Mouse (Mus musculus): Measurements from ENCODE around the gene Eif2ak4. TPM values are rescaled to one million over a fixed set of nuclear protein-coding genes. Genes with fewer than 3 reads are reported as not detected.

Eif2ak4 gene
- total RNA-seq, 2 experiments from 2014 or later, result 9.2 to 9.3 TPM

- DNase-seq, result no peak
- intact Hi-C loops (cut with DNase I), result no loop called here
Measured at GRCm38 (mm10) chr2:118457463-118458261, 69.2 kb downstream of the Eif2ak4 start.

DNA sequence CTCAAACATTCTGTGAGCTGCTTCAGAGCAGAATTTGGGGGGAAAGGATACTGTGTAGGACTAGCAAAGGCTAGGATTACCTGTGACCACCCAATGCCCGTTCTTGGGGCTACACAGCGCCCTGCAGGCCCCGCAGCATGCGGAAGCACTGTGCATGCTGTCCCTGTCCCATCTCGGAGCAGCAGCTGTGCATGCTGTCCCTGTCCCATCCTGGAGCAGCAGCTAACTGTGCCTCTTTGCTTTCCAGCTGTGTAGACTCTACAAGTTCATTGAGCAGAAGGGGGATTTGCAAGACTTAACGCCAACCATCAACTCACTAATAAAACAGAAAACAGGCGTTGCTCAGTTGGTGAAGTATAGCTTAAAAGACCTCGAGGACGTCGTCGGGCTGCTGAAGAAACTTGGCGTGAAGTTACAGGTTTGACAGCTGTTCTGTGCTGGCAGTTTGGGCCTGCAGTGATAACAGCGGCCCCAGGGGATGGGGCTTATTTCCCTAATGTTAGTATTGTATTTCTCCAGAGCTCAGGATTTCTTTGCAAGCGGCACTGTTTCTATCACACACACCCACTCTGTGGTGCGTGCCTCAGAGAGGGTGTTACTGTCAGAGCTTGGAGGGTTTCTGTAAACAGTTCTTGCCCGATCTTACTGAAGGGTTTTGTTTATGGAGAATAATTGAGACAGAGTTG is 73.2 kb downstream of the Eif2ak4 start:
- DNase-seq, result peak in 1 of 2 experiments; percentile 10
- intact Hi-C loops (cut with DNase I), result no loop called here

- no peak for DNase-seq
- intact Hi-C loops (cut with DNase I), result no loop called here
Measured at GRCm38 (mm10) chr2:118463480-118463879, 75.1 kb downstream of the Eif2ak4 start.

DNA sequence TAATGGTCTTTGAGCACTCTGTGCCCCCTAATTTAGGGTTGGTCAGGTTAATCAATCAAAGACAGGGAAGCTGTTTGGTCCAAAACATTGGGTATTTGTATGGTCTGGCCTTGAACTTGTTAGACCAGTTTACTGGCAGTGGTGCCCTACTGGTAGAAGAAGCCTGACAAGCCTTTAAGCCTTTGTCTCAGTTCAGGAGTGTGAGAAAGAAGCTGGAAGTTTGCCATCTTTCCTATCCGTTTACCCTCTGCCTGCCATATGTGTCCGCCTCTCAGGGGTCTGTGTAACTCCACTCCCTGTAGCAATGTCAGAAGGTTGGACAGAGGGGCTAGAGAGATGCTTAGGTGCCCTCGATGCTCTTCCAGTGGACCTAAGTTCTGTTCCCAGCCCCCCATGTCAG is 76.0 kb downstream of the Eif2ak4 start:
- intact Hi-C loops (cut with DNase I), result no loop called here

GRCm38 (mm10) chr2:118465894-118466293 is 77.5 kb downstream of the Eif2ak4 start:
- no peak for DNase-seq
- intact Hi-C loops (cut with DNase I), result no loop called here

More for the DNA sequence above, 76.0 kb downstream of the Eif2ak4 start:
- DNase-seq, result no peak

- intact Hi-C loops (cut with DNase I), result no loop called here
- no peak for DNase-seq
Measured at GRCm38 (mm10) chr2:118466601-118467000, 78.2 kb downstream of the Eif2ak4 start.

- intact Hi-C loops (cut with DNase I), result no loop called here
- no peak for DNase-seq
Measured at GRCm38 (mm10) chr2:118468354-118468753, 79.9 kb downstream of the Eif2ak4 start.

- intact Hi-C loops (cut with DNase I), result no loop called here
- DNase-seq, result no peak
Measured at GRCm38 (mm10) chr2:118478833-118479549, 90.6 kb downstream of the Eif2ak4 start.

DNA sequence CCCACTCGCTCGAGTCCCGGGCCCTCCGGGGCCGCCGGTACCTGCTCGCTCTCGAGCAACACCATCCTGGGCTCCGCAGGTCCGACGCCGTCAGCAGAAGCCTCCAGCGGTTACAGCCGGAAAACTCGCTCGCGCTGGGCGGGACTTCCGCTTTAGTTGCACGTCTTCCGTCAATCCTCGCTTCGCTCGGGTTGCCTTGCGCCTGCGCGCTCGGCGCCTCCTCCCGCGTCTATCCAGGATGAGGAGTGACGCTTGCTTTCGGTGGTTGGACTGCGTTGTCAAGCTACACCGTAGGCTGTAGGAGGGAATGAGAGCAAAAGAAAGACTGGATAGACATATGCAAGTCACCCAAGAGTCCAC is 91.1 kb downstream of the Eif2ak4 start, which contains the start of gene Srp14:
TSS of gene Srp14 (minus strand) at position 162 of the 360 bp plus-strand sequence.
- DNase-seq, result peak; percentile 94 to 95
- intact Hi-C loops (cut with DNase I), result no loop called here

- intact Hi-C loops (cut with DNase I), result no loop called here
- no peak for DNase-seq
Measured at GRCm38 (mm10) chr2:118480886-118481285, 92.5 kb downstream of the Eif2ak4 start.

DNA sequence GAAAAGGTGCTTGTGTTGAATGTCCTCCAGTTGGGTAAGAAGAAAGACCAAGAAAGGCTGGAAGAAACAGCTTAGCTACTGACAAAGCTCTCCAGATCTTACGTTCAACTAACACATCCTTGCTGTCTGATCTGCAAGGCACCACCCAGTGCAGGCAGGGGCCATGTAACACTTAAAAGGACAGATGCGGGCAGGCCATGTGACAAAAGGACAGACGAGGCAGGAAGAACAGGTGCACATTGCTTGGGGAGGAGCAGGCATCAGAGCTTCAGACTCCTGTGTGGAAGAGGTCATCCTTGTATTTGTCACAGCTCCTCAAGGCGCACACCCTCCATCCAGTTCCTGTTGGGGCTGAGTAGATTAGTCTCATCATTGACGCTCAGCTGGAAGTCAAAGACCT is 94.6 kb downstream of the Eif2ak4 start:
- no peak for DNase-seq
- intact Hi-C loops (cut with DNase I), result no loop called here

GRCm38 (mm10) chr2:118484386-118484898 is 96.0 kb downstream of the Eif2ak4 start:
- intact Hi-C loops (cut with DNase I), result no loop called here
- DNase-seq, result no peak

DNA sequence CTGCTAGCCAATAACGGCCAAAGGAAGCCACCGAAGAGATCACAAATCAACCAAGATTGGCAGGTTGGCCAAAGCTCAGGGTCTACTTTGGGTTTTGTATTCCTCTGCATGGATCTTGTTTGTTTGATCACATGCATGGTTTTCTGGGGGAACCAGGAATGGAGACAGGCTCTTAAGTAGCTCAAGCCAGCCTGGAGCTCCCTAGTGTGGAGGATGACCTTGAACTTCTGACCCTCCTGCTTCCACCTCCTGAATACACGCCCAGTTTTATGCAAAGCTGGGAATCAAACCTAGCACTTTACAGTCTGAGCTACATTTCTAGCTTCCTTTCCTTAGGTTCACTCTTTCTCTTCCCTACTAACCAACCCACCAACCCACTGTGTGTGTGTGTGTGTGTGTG is 97.0 kb downstream of the Eif2ak4 start:
- intact Hi-C loops (cut with DNase I), result loop anchor here (5.0 kb wide), 2 partner anchors 207 to 397 kb away; no protein-coding TSS in a partner anchor

GRCm38 (mm10) chr2:118486933-118487332 is 98.5 kb downstream of the Eif2ak4 start:
- DNase-seq, result peak; percentile 86 to 93
- intact Hi-C loops (cut with DNase I), result loop anchor here (1.0 to 5.0 kb wide), 5 partner anchors 58 to 395 kb away; partner anchors contain the start of gene Bmf

More for the DNA sequence above, 97.0 kb downstream of the Eif2ak4 start:
- DNase-seq, result no peak

DNA sequence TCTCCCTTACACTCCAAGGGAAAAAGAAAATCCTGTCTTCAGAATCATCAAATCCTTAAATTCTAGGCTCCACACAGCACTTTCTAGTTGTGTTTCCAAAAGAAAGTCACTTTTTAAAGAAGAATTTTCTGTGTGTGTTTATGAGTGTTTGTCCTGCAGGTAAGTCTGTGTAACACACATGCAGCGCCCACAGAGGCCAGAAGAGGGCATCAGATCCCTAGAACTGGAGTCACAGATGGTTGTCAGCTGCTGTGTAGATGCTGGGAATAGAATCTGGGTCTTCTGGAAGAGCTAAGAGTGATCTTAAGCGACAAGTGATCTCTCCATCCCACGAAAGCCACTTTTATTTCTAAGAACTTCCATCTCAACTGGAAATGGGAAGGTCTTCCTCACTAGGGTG is 99.4 kb downstream of the Eif2ak4 start:
- intact Hi-C loops (cut with DNase I), result loop anchor here (1.0 to 5.0 kb wide), 6 partner anchors 57 to 394 kb away; partner anchors contain the start of gene Bmf
- DNase-seq, result no peak

DNA sequence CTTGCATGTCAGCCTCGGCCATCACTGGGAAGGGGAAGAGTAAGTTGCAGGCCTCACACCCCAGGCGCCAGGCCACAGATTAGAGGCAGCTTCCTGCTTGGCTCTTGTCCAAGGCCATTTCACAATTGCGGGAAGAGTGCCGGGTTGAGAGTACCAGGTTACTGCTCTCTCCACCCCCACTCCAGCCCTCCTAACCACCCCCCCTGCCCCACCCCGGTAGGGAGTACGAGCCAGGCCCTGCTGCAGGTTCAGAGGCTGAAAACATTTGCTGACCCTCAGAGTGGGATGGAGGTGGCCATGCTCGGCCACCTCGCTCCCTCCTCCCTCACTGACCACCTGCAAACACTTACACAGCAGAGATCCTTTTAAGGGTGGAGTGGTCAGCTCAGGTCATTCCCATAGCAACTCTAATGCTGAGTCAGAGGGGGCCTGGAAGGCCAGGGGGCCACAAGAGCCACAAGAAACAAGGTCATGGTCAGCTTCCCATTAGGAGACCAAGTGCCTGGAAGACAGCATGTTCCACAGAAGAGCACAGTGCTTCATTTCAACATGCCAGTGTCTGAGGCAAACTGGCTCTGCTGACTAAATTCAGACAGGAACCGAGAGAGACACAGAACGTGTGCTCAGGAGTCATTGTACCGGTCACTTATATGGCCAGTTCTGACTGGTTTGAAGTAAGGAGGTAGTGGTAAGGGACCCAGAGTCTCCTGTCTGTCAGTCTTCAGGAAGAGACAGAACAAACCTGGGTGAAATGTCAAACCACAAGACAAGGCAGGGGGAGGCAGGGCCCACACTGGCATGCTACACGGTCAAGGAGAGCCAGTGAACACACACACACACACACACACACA is 102.0 kb downstream of the Eif2ak4 start:
- peak; percentile 77 to 81 for DNase-seq
- intact Hi-C loops (cut with DNase I), result no loop called here

DNA sequence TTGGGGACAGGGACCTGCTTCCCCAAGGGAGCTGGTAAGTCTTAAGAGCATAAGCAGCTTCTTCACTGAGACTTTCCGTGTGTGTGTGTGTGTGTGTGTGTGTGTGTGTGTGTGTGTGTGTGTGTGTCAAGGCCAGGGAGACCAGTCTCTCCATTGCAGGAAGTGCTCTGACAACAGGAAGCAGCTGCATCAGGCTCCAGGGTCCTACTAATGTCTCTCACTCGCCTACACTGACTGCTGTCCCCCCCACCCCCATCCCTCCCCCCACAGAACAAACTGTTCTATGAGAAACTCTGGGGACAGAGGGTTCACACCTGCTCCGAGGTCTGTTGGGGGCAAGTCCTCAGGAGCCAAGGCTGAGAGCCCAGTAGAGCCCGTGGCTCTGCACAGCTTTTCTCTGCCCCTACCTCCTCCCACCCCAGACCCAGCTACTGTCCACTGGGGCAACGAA is 102.9 kb downstream of the Eif2ak4 start:
- intact Hi-C loops (cut with DNase I), result no loop called here
- DNase-seq, result peak; percentile 42 to 53

GRCm38 (mm10) chr2:118491741-118492395 is 103.5 kb downstream of the Eif2ak4 start:
- intact Hi-C loops (cut with DNase I), result no loop called here
- no peak for DNase-seq

GRCm38 (mm10) chr2:118495024-118495423 is 106.6 kb downstream of the Eif2ak4 start:
- DNase-seq, result no peak
- intact Hi-C loops (cut with DNase I), result no loop called here
